Mouse (Mus musculus) kidney, adult 18-20 months (tissue): ENCODE measurements at regions not wholly inside any gene's neighbourhood (a gene's known extent, or its start where the extent isn't known, plus 50 kb on each side); places are given as distances from the start of the nearest gene placed in this dataset.

Experiments
- DNase-seq: peaks from one replicate; pipeline ENCODE4 v3.0.0; 2021

DNA sequence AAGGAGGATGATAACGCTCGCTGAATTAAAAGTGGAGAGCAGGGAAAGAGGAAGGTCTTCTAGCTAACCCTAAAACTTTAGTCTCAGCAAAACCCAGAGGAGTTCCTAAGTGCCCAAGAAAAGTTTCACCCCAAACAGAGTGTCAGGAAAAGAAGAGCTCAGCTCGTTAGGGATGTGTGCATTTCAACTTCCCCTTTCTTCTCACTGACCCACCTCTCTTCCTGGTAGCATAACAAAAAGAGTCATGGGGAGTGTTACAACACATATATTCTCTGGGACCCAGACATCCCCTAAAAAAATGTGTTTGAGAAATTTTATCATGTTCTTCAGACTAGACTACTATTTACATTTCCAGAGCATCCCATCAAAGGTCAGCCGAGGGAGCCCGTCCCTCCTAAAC is 432.6 kb downstream of the Mctp2 start:
- no peak for DNase-seq

- no peak for DNase-seq
These were observed 433.5 kb downstream of the Mctp2 start for GRCm38 (mm10) chr7:71872912-71873311.

DNA sequence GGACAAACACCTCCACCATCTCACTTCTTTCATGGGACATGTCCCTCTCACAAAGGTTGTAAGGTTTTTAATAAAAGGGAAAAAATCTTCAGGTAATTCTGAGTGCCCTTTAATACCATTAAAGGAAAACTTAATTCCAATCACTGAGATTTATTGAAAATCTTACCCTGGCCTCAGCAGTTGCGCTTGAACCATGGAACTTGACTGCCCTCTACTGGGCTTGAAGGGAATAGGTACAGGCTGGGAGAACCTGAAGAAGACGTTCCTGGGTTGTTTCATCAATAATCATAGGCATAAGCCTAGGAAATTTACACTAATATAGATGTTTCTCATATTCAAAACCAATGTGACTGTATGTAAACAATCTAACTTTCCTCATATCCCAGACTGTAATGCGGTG is 439.3 kb downstream of the Mctp2 start:
- peak; percentile 43 for DNase-seq

DNA sequence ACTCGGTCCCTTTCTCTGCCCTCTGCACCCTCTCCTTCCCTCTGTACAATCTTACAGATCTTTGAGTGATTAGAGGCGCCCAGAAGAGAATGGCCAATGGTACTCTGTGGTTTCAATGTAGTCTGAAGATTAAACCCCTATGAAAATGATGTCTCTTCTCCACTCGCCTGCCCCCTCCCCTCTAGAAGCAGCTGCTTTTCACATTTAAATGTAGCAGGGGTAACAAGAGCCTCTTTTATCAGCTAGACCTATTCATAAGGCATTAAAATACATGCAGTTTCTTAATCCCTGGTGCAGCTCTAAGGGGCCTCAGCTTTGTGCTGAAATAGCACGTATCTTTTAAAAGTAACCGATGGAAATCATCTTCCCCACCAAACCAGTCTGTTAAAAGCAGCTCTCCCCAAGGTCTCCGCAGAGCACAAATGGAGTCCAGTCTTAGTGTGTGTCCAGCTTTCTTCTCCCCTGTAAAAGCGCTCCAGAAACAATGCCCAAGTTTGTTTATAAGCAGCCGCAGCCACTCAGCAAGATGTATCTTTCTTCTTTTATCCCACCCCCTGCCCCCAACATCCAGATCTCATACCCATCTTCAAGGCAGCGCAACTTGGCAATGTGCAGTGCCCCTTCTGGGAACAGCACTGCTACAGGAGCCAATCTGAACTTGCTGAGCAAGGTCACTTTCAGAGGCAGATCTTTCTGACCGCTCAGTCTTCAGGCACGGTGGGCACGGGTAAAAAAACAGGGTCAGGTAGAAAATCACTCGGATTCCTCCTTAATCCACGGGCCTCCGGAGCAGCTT is 440.8 kb downstream of the Mctp2 start:
- DNase-seq = no peak

DNA sequence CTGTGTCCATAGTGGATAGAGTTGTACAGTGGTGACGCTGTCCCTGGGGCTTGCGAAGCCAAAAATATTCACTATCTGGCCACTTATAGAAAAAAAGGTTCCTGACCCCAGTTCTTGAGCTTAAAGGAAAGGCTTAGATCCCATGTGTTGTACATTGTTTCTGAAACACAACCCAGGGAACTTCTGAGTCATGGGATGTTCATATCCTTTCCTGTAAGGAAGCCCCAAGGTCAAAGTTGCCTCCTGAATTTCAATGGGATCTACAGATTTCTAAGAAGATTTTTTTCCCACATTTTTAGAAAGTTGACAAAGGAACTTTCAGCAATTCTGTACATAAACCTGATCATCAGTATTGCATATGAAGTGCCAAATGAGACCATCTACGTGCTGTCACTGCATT is 453.5 kb downstream of the Mctp2 start:
- no peak for DNase-seq

- DNase-seq = no peak
These were observed 457.2 kb downstream of the Mctp2 start for GRCm38 (mm10) chr7:71849174-71849573.

DNA sequence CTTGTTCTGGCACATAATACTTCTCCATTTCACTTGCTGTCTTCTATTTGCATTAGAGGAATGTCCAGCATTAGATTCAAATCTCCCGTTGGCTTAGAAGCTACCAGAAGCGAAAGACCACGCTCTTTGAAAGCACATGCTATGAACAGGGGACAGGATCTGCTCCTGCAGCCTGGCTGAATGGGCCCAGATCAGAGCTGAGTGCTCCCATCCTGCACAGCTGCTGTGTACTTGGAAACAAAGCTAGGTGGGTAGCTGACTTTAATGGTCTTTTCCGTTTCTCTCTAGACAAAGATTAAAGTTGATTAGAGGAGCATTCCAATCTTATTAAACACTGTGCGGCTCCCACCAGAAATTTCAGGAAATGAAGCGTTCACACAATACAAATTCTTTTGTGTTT is 468.6 kb downstream of the Mctp2 start:
- no peak for DNase-seq

- DNase-seq = no peak
These were observed 474.4 kb downstream of the Mctp2 start for GRCm38 (mm10) chr7:71831790-71832525.

- DNase-seq = no peak
These were observed 476.8 kb downstream of the Mctp2 start for GRCm38 (mm10) chr7:71829567-71829966.

GRCm38 (mm10) chr7:71816138-71816537 is 464.9 kb upstream of the Gm10295 start:
- no peak for DNase-seq

DNA sequence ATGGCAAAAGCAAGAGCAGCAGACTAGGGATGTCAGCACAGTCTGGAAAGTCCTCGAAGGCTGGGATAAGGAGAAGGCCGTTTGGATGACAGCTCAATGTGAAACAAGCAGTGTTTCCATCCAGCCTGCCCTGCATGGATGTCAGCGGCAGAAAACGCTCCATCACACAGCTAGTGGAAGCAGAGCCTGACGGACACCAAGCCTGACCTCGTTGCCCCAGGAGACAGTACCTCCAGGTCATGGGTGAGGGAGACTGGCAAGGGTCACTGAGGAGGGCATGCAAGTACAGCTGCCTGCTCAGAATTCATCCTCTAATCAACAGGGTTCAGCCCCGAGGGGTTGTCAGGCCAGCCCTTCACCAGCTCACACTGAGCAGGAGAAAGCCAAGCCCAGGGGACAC is 442.9 kb upstream of the Gm10295 start:
- no peak for DNase-seq

GRCm38 (mm10) chr7:71788401-71788800 is 437.1 kb upstream of the Gm10295 start:
- DNase-seq = no peak

GRCm38 (mm10) chr7:71782496-71782895 is 431.2 kb upstream of the Gm10295 start:
- no peak for DNase-seq

GRCm38 (mm10) chr7:71749886-71750285 is 398.6 kb upstream of the Gm10295 start:
- no peak for DNase-seq

DNA sequence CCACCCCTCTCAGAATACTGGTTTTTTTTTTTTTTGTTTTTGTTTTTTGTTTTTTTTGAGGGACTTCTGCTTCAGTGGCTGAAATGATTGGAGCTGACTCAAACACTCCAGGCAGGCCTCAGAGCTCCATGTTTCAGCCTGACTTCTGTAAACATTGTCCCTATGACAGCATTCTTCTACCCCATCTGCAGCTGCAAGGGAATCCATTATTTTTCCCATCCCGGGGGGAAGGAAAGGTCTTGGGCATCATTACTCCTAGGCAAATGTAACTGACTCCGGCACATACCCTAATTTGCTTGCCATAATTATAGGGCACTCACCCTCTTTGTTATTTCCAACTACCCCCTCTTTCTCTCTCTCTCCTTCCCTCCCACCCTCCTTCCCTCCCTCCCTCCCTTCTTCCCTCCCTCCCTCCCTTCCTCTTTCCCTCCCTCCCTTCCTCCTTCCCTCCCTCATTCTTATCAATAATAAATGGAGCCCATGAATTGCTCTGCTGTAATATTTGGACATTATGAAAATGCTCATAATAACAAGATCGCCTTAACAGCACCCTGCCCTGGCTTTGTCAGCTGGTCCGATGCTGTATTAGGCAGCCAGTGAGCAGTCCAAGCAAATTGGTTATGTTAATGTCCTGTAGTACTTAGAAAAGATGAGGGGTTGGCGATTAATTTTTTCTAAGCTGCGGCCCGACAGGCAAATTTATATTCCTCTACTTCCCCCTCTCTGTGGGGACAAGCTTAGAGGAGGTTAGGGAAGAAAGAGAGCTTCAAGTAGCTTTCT is 395.0 kb upstream of the Gm10295 start:
- no peak for DNase-seq

- DNase-seq = no peak
These were observed 377.2 kb upstream of the Gm10295 start for GRCm38 (mm10) chr7:71728509-71728908.

GRCm38 (mm10) chr7:71708209-71708608 is 356.9 kb upstream of the Gm10295 start:
- DNase-seq = no peak

DNA sequence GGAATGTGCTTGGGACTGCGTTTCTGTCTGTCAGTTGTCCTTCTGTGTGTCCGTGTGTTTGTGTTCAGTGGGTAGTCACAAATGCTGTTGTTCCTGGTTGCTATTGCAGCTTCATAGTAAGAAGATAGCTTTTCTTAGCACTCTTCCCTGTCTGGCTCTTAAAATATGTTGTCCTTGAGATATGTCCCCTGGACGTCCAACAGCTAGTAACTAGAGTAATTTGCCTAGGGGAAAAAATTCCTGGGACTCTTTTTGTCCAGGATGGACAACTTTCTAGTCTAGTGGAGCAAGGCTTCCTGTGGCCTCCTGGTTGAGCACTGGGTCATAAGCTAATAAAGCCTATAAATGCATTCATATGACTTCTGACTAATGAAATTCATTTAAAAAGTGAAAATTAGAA is 354.9 kb upstream of the Gm10295 start:
- no peak for DNase-seq

DNA sequence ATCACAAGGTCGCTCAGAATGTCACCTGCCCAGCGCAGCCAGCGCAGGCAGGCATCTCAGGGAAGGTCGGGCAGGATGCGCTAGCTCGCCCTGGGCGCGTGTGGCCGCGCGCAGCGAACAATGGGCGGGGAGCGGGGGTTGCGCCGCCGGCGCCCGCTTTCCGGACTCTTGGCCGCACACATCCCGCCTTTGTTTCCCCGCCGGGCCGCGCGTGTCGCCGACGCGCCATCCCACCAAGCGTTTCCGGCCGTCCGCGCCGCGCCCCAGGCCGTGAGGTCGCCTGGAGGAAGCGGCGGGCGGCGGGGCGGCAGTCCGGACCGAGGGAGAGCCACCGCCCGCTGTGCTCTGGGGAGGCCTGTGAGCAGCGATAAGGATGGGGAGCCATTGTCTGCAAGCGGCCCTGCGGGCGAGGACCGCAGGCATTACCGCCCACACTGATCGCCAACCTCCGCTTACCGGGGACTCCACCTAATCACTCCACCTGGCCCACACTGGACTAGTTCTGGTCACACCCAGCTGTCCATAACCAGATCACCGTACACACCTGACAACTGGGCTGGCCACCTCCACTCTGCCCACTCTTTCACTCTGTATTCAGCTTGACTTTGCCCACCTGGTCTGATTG is 354.3 kb upstream of the Gm10295 start:
- DNase-seq = peak; percentile 67

- peak; percentile 9 for DNase-seq
These were observed 353.5 kb upstream of the Gm10295 start for GRCm38 (mm10) chr7:71704661-71705240.
